Mouse (Mus musculus): Measurements from ENCODE around the gene Pth1r.

DNA sequence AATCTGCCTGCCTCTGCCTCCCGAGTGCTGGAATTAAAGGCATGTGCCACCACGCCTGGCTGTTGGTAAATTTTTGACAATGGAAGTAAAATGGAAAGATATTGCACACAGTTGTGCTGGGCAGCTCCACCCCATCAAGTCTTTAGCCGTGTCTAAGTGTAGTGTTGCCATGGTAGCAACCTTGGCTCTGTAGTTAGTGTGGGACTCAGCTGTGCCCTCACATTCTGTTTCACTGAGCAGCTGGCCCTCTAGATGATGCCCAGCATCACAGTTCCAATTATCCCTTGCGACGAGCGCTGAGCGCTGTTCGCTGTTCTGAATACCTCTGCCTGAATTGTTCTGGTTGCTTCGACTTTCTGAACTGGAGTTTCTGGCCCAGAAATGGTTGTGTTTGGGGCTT lies 65.1 kb downstream of the Pth1r start:
- TF ChIP-seq CTCF (IDR thresholded peaks at IDR 0.05; ENCODE audit: low read depth) (no peak), EP300 (optimal IDR thresholded peaks at IDR 0.05) (no peak)

Data from stomach, postnatal 0 days (tissue).